Mouse (Mus musculus) layer of hippocampus, postnatal 36 days (tissue): ENCODE measurements around the gene Dock7. TPM values are rescaled to one million over a fixed set of nuclear protein-coding genes. Genes with fewer than 3 reads are reported as not detected.
A peak's percentile ranks its signal among the peaks of the same experiment; 100 is the strongest.

Source experiments
- DNase-seq, 2 experiments: peaks; one replicate each; pipeline ENCODE4 v3.0.0; 2022
- total RNA-seq, 2 experiments: library from RNA; stranded (reverse); gene quantifications; 2 replicates each; pipeline ENCODE4 v1.2.3; 2021

Gene Dock7
- total RNA-seq: 10 to 100 TPM; 33.4 to 35.9 TPM

- peak; percentile 76 to 79 for DNase-seq
Measured at GRCm38 (mm10) chr4:99120211-99121122, at the start of gene Dock7. Dock7 (minus strand) TSS chr4:99120915.

GRCm38 (mm10) chr4:99168869-99169268 lies 48.2 kb upstream of the Dock7 start:
- no peak for DNase-seq

- DNase-seq: no peak
Measured at GRCm38 (mm10) chr4:99163547-99163946, 42.8 kb upstream of the Dock7 start.

- no peak for DNase-seq
Measured at GRCm38 (mm10) chr4:99163001-99163400, 42.3 kb upstream of the Dock7 start.

- no peak for DNase-seq
Measured at GRCm38 (mm10) chr4:99161457-99161971, 40.8 kb upstream of the Dock7 start.

GRCm38 (mm10) chr4:99160899-99161298 lies 40.2 kb upstream of the Dock7 start:
- no peak for DNase-seq

GRCm38 (mm10) chr4:99160414-99160813 lies 39.7 kb upstream of the Dock7 start:
- DNase-seq: no peak

GRCm38 (mm10) chr4:99158495-99158894 lies 37.8 kb upstream of the Dock7 start:
- no peak for DNase-seq

GRCm38 (mm10) chr4:99156641-99157307 lies 36.1 kb upstream of the Dock7 start:
- no peak for DNase-seq

GRCm38 (mm10) chr4:99151885-99152558 lies 31.3 kb upstream of the Dock7 start:
- no peak for DNase-seq

- DNase-seq: no peak
Measured at GRCm38 (mm10) chr4:99151434-99151833, 30.7 kb upstream of the Dock7 start.

GRCm38 (mm10) chr4:99143323-99143722 lies 22.6 kb upstream of the Dock7 start:
- DNase-seq: no peak

- no peak for DNase-seq
Measured at GRCm38 (mm10) chr4:99141578-99141977, 20.9 kb upstream of the Dock7 start.

- DNase-seq: no peak
Measured at GRCm38 (mm10) chr4:99141171-99141570, 20.5 kb upstream of the Dock7 start.

- no peak for DNase-seq
Measured at GRCm38 (mm10) chr4:99137986-99138641, 17.4 kb upstream of the Dock7 start.

- DNase-seq: no peak
Measured at GRCm38 (mm10) chr4:99134522-99134921, 13.8 kb upstream of the Dock7 start.

- no peak for DNase-seq
Measured at GRCm38 (mm10) chr4:99133326-99133725, 12.6 kb upstream of the Dock7 start.

GRCm38 (mm10) chr4:99132686-99133085 lies 12.0 kb upstream of the Dock7 start:
- DNase-seq: no peak

GRCm38 (mm10) chr4:99131227-99131653 lies 10.5 kb upstream of the Dock7 start:
- DNase-seq: no peak

- DNase-seq: no peak
Measured at GRCm38 (mm10) chr4:99123546-99123945, 2.8 kb upstream of the Dock7 start.

- DNase-seq: no peak
Measured at GRCm38 (mm10) chr4:99122786-99123185, 2.1 kb upstream of the Dock7 start.

- DNase-seq: no peak
Measured at GRCm38 (mm10) chr4:99122047-99122446, 1.3 kb upstream of the Dock7 start.
